Mouse (Mus musculus) liver, embryonic 14.5 days (tissue): ENCODE results near the gene Lrrc25.

ENCODE experiments used
- CTCF ChIP-seq: IDR thresholded peaks from 2 replicates; pipeline ENCODE4 v1.5.1; 2016; ENCODE audit warnings: antibody characterized with exemption, low read depth, control low read depth
- EP300 ChIP-seq: IDR thresholded peaks from 2 replicates; pipeline ENCODE4 v1.6.1; 2016; ENCODE audit warnings: antibody characterized with exemption, low read depth

DNA sequence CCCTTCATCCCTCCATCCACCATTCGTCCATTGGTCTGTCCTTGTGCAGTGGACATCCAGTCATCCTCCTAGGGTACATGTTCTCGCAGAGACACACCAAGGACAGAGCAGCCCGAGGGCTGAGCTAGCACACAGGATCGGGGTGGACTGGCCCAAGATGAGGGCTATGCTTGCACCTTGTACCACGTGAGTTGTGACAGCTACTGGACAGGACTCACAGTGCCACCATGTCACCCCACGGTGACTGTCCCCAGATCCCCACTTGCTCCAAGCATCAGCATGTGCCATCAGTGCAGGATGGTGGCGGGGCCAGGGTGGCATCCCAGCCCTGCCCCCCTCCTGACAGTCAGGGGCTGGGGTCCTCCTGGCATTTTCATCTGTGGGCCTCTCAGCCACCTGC is 11.4 kb upstream of the Lrrc25 start:
- TF ChIP-seq CTCF, result no peak
- no peak for TF ChIP-seq EP300
